Mouse (Mus musculus): ENCODE measurements at regions not wholly inside any gene's neighbourhood (a gene's known extent, or its start where the extent isn't known, plus 50 kb on each side); places are given as distances from the start of the nearest gene placed in this dataset.

DNA sequence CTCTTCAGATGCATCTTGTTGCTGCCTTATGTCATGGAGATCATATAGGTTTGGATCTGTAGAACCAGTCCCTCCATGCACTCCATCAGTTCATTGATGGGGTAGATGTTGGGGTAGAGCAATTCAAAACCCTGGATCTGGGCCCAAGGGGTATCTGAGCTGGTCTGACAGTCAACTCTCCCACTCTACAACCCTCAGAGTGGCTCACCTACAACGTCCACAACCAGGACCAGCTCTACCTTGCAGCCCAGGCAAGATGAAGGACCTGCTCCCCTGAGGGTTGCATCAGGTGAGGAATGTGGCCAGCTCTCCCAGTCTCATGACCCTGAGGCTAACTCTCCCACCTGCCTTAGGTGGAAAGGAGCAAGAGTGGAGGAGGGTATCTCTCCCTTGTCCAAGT is 256.9 kb downstream of the Foxa2 start:
- no peak overlapping the region for H3K4me3 ChIP-seq (ENCODE audit: low read length)
- peaks cover 2% of the 10 kb centered on the region; the same call in 1 of the 2 replicates for H3K27me3 ChIP-seq (ENCODE audit: control insufficient read depth, insufficient read depth, low read depth, low read length)
- 61% methylated on average over 1 of the region's 1 CpGs for WGBS
- H3K9me3 ChIP-seq (ENCODE audit: control insufficient read depth, low read length): no peaks in the 10 kb centered on the region
- H3K27ac ChIP-seq (ENCODE audit: low read length): no peak overlapping the region
- no peaks in the 10 kb centered on the region for H3K4me1 ChIP-seq (replicated peaks; ENCODE audit: control insufficient read depth, insufficient read depth, low read length)
- H3K4me2 ChIP-seq (ENCODE audit: low read depth, low read length): no peak overlapping the region
- no peak for ATAC-seq (ENCODE audit: low read depth)
- no peaks in the 10 kb centered on the region for H3K36me3 ChIP-seq (ENCODE audit: control insufficient read depth, insufficient read depth, low read length)
- no peak overlapping the region for H3K9ac ChIP-seq (ENCODE audit: low read length)

DNA sequence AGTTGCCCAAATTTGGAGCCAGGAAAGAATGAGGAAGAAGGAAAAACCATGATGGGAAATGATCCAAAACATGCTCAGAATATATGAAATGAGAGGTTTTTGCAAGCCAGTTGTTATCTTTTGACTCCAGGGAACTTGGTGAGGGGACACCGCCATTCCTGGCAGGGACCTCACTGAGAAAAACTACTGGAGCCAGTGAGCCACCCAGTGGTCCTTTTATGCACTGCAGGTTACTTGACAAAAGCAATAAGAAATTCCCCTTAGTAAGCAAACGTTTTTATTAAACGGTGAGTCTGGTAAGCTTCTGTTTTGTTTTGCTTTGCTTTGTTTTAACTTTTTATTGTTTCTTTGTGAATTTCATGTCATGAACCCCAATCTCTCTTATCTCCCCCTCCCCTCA is 257.5 kb downstream of the Foxa2 start:
- Histone ChIP-seq H3K9me3 (ENCODE audit: control insufficient read depth, low read length) (no peaks in the 10 kb centered on the region), H3K36me3 (ENCODE audit: control insufficient read depth, insufficient read depth, low read length) (no peaks in the 10 kb centered on the region), H3K4me3 (ENCODE audit: low read length) (no peak overlapping the region), H3K27me3 (ENCODE audit: control insufficient read depth, insufficient read depth, low read depth, low read length) (peaks cover 2% of the 10 kb centered on the region; the same call in 1 of the 2 replicates), H3K27ac (ENCODE audit: low read length) (no peak overlapping the region), H3K4me1 (replicated peaks; ENCODE audit: control insufficient read depth, insufficient read depth, low read length) (no peaks in the 10 kb centered on the region), H3K9ac (ENCODE audit: low read length) (no peak overlapping the region), H3K4me2 (ENCODE audit: low read depth, low read length) (no peak overlapping the region)
- no peak for ATAC-seq (ENCODE audit: low read depth)
- 9% methylated on average over 3 of the region's 3 CpGs for WGBS

DNA sequence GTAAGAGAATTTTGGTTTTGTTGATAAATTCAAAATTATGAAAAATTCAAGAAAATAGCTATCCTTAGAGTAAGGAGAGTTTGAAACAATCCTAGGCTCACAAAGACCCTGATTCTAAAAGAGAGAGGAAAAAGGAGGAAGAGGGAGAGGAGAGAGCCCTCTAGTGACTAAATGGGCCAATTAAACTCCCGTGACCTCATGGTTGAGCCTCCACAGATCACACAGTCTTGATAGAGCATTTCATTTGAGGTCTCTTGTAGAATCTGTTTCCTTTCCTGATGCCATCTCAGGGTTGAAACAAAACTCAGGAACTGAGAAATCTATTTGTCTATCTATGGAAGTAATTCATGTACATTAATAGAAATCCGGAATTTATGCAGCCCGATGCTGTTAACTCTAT is 258.8 kb downstream of the Foxa2 start:
- H3K27ac ChIP-seq (ENCODE audit: low read length): no peak overlapping the region
- H3K4me3 ChIP-seq (ENCODE audit: low read length): no peak overlapping the region
- no peak overlapping the region for H3K4me2 ChIP-seq (ENCODE audit: low read depth, low read length)
- no peaks in the 10 kb centered on the region for H3K9me3 ChIP-seq (ENCODE audit: control insufficient read depth, low read length)
- no peak overlapping the region for H3K9ac ChIP-seq (ENCODE audit: low read length)
- WGBS: 74% methylated on average over 3 of the region's 3 CpGs
- ATAC-seq (ENCODE audit: low read depth): no peak
- H3K4me1 ChIP-seq (replicated peaks; ENCODE audit: control insufficient read depth, insufficient read depth, low read length): no peaks in the 10 kb centered on the region
- peaks cover 2% of the 10 kb centered on the region; the same call in 1 of the 2 replicates for H3K27me3 ChIP-seq (ENCODE audit: control insufficient read depth, insufficient read depth, low read depth, low read length)
- no peaks in the 10 kb centered on the region for H3K36me3 ChIP-seq (ENCODE audit: control insufficient read depth, insufficient read depth, low read length)

DNA sequence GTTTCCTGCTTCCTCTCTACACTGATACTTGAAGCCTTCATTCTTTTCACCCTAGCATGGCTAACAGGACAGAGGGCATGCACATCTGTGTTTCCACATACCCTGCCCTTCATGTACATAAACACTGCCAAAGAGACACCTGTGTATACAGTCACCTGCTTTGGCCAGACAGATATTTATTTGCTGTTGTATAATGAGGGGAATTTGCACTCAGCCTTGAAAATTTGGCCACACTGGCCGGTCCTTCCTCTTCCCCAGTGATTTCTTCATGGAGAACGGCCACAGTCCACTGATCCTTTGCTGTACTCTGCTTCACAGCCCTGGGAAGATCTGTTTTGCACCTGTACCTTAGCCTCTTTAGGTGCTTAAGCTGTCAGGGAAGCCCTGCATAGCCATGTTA is 264.3 kb downstream of the Foxa2 start:
- Histone ChIP-seq H3K4me2 (ENCODE audit: low read depth, low read length) (no peak overlapping the region), H3K27me3 (ENCODE audit: control insufficient read depth, insufficient read depth, low read depth, low read length) (no peaks in the 10 kb centered on the region), H3K27ac (ENCODE audit: low read length) (no peak overlapping the region), H3K9me3 (ENCODE audit: control insufficient read depth, low read length) (no peaks in the 10 kb centered on the region), H3K4me1 (replicated peaks; ENCODE audit: control insufficient read depth, insufficient read depth, low read length) (no peaks in the 10 kb centered on the region), H3K9ac (ENCODE audit: low read length) (no peak overlapping the region), H3K4me3 (ENCODE audit: low read length) (no peak overlapping the region), H3K36me3 (ENCODE audit: control insufficient read depth, insufficient read depth, low read length) (no peaks in the 10 kb centered on the region)
- ATAC-seq (ENCODE audit: low read depth): no peak
- WGBS: 78% methylated on average over 2 of the region's 2 CpGs

DNA sequence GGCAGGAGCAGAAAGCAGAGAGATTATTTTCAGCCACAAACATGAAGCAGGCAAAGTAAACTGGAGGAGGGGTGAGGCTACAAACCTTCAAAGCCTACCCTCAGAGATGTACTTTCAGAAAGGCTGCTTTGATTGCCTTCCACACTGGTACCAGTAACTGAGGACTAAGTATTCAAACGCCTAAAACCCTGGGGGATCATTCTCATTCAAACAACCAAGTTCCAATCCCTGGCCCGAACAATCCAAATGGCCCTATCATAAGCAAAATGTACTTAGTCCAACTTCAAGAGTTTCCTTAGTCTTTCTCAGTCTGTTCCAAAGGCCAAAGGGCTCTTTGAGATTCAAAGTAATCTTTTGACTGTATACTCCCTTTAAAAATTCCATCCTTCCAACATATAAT is 270.5 kb downstream of the Foxa2 start:
- Histone ChIP-seq H3K9ac (ENCODE audit: low read length) (no peak overlapping the region), H3K27me3 (ENCODE audit: control insufficient read depth, insufficient read depth, low read depth, low read length) (no peaks in the 10 kb centered on the region), H3K4me1 (replicated peaks; ENCODE audit: control insufficient read depth, insufficient read depth, low read length) (no peaks in the 10 kb centered on the region), H3K4me2 (ENCODE audit: low read depth, low read length) (no peak overlapping the region), H3K27ac (ENCODE audit: low read length) (no peak overlapping the region), H3K36me3 (ENCODE audit: control insufficient read depth, insufficient read depth, low read length) (no peaks in the 10 kb centered on the region), H3K4me3 (ENCODE audit: low read length) (no peak overlapping the region), H3K9me3 (ENCODE audit: control insufficient read depth, low read length) (no peaks in the 10 kb centered on the region)
- no peak for ATAC-seq (ENCODE audit: low read depth)
- 58% methylated on average over 2 of the region's 2 CpGs for WGBS

DNA sequence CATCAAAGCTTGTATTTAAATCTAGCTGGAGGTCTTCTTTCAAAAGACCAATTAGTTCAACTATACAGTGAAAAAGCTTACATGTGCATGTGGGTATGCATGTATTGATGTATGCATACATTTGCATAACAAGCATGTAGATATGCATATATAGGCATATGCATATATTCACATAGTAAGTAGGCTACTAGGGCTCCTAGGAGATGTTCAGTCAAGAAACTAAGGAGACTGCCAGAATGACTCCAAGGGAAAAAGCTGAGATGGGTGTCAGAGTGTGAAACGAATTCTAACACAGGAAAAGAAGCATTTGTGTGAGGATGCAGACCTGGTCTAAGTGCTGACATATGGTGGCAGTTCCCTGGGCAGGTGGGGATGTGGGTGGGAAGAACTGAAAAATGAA is 274.2 kb downstream of the Foxa2 start:
- no peak for ATAC-seq (ENCODE audit: low read depth)
- Histone ChIP-seq H3K27me3 (ENCODE audit: control insufficient read depth, insufficient read depth, low read depth, low read length) (no peaks in the 10 kb centered on the region), H3K36me3 (ENCODE audit: control insufficient read depth, insufficient read depth, low read length) (no peaks in the 10 kb centered on the region), H3K4me2 (ENCODE audit: low read depth, low read length) (no peak overlapping the region), H3K9me3 (ENCODE audit: control insufficient read depth, low read length) (no peaks in the 10 kb centered on the region), H3K4me3 (ENCODE audit: low read length) (no peak overlapping the region), H3K27ac (ENCODE audit: low read length) (no peak overlapping the region), H3K4me1 (replicated peaks; ENCODE audit: control insufficient read depth, insufficient read depth, low read length) (no peaks in the 10 kb centered on the region), H3K9ac (ENCODE audit: low read length) (no peak overlapping the region)
- 39% methylated on average over 1 of the region's 1 CpGs for WGBS

DNA sequence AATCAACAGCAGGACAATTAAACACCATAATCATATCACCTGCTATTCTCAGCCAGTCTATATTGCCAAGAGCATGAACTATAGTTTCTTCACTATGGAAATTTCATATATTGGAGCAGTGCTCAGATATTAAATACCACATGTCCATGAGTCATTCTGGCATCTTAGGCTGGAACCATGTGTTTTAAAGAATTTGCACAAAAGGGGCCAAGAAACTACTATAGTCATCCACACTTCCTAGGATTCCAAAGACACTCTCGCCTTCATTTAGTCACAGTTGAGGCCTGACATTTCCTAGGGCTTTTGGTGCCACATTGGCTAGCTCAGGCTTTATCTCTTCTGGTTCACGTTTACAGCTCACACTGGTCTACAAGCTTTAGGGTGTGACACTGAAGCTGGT is 293.7 kb downstream of the Foxa2 start:
- no peaks in the 10 kb centered on the region for H3K36me3 ChIP-seq (ENCODE audit: control insufficient read depth, insufficient read depth, low read length)
- no peaks in the 10 kb centered on the region for H3K9me3 ChIP-seq (ENCODE audit: control insufficient read depth, low read length)
- H3K4me2 ChIP-seq (ENCODE audit: low read depth, low read length): no peak overlapping the region
- H3K9ac ChIP-seq (ENCODE audit: low read length): no peak overlapping the region
- H3K4me1 ChIP-seq (replicated peaks; ENCODE audit: control insufficient read depth, insufficient read depth, low read length): no peaks in the 10 kb centered on the region
- 61% methylated on average over 2 of the region's 2 CpGs for WGBS
- no peaks in the 10 kb centered on the region for H3K27me3 ChIP-seq (ENCODE audit: control insufficient read depth, insufficient read depth, low read depth, low read length)
- no peak for ATAC-seq (ENCODE audit: low read depth)
- no peak overlapping the region for H3K27ac ChIP-seq (ENCODE audit: low read length)
- no peak overlapping the region for H3K4me3 ChIP-seq (ENCODE audit: low read length)

DNA sequence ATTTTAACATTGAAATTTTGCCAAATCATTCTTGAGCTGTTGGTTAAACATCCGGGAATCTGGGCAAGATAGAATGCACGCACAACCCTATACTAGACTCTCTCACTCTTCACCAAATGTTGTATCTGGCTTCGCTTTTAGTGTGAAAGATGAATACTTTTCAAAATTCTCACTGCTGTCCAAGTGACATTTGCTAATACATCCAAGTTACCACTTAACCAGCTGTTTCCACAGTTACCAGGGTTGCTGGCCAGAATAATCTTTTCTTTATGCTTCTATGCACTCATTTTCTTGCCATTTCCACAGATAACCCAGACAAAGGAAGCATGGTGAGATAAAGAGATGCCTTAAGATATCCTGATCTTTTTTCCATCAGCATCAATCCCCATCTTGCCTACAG is 294.9 kb downstream of the Foxa2 start:
- no peak overlapping the region for H3K9ac ChIP-seq (ENCODE audit: low read length)
- no peaks in the 10 kb centered on the region for H3K27me3 ChIP-seq (ENCODE audit: control insufficient read depth, insufficient read depth, low read depth, low read length)
- H3K4me3 ChIP-seq (ENCODE audit: low read length): no peak overlapping the region
- no peaks in the 10 kb centered on the region for H3K9me3 ChIP-seq (ENCODE audit: control insufficient read depth, low read length)
- H3K27ac ChIP-seq (ENCODE audit: low read length): no peak overlapping the region
- H3K36me3 ChIP-seq (ENCODE audit: control insufficient read depth, insufficient read depth, low read length): no peaks in the 10 kb centered on the region
- H3K4me2 ChIP-seq (ENCODE audit: low read depth, low read length): no peak overlapping the region
- H3K4me1 ChIP-seq (replicated peaks; ENCODE audit: control insufficient read depth, insufficient read depth, low read length): no peaks in the 10 kb centered on the region
- 70% methylated on average over 3 of the region's 3 CpGs for WGBS
- ATAC-seq (ENCODE audit: low read depth): no peak

DNA sequence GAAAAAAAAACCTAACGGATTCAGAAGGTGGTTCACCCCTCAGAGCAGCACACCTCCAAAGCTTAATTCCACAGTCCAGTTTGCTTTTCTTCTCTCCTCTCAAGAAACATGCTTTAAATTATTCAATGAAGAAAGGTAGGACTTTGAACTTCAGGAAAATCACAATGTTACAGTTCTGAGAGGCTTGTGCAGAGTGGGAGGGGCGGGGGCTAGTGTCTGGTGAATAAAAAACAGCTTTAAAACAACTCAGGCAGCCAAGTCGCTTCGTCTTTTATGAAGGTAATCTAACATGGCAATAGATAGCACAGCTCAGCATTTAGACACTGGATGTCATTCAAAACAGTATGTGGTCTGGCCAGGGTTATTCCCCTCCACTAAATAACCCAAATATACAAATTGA is 298.8 kb downstream of the Foxa2 start:
- WGBS: 41% methylated on average over 4 of the region's 4 CpGs
- Histone ChIP-seq H3K9me3 (ENCODE audit: control insufficient read depth, low read length) (no peaks in the 10 kb centered on the region), H3K36me3 (ENCODE audit: control insufficient read depth, insufficient read depth, low read length) (no peaks in the 10 kb centered on the region), H3K4me1 (replicated peaks; ENCODE audit: control insufficient read depth, insufficient read depth, low read length) (no peaks in the 10 kb centered on the region), H3K27ac (ENCODE audit: low read length) (no peak overlapping the region), H3K4me3 (ENCODE audit: low read length) (no peak overlapping the region), H3K27me3 (ENCODE audit: control insufficient read depth, insufficient read depth, low read depth, low read length) (no peaks in the 10 kb centered on the region), H3K9ac (ENCODE audit: low read length) (no peak overlapping the region), H3K4me2 (ENCODE audit: low read depth, low read length) (no peak overlapping the region)
- ATAC-seq (ENCODE audit: low read depth): no peak

DNA sequence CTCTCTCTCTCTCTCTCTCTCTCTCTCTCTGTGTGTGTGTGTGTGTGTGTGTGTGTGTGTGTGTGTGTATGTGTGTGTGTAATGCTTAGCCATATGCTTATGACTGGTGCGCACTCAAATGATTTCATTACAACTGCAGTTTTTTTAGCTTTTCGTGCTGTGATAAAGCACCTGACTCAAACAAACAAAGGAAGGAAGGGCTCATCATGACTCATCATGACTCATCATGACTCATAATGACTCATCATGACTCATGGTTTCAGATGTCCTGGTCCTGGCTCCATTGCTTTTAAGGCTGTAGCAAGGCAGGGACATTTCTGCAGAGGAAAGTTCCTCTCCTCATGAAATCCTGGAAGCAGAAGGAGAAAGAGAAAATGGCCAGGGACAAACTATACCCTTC is 302.9 kb downstream of the Foxa2 start:
- H3K9ac ChIP-seq (ENCODE audit: low read length): no peak overlapping the region
- H3K36me3 ChIP-seq (ENCODE audit: control insufficient read depth, insufficient read depth, low read length): no peaks in the 10 kb centered on the region
- H3K27ac ChIP-seq (ENCODE audit: low read length): no peak overlapping the region
- H3K4me1 ChIP-seq (replicated peaks; ENCODE audit: control insufficient read depth, insufficient read depth, low read length): no peaks in the 10 kb centered on the region
- no peaks in the 10 kb centered on the region for H3K27me3 ChIP-seq (ENCODE audit: control insufficient read depth, insufficient read depth, low read depth, low read length)
- H3K9me3 ChIP-seq (ENCODE audit: control insufficient read depth, low read length): no peaks in the 10 kb centered on the region
- no peak for ATAC-seq (ENCODE audit: low read depth)
- H3K4me2 ChIP-seq (ENCODE audit: low read depth, low read length): no peak overlapping the region
- no peak overlapping the region for H3K4me3 ChIP-seq (ENCODE audit: low read length)
- 69% methylated on average over 2 of the region's 2 CpGs for WGBS
